Mouse (Mus musculus): ENCODE measurements at regions not wholly inside any gene's neighbourhood (a gene's known extent, or its start where the extent isn't known, plus 50 kb on each side); places are given as distances from the start of the nearest gene placed in this dataset.

GRCm38 (mm10) chr9:113040885-113041284 lies 667.2 kb downstream of the Pdcd6ip start:
- H3K4me3 ChIP-seq (ENCODE audit: low read depth, low read length): no peak overlapping the region
- no peaks in the 10 kb centered on the region for H3K4me1 ChIP-seq (ENCODE audit: control insufficient read depth, insufficient read depth, low read length)
- ATAC-seq (ENCODE audit: insufficient number of reproducible peaks, low FRiP score, low TSS enrichment, low read depth) (no peak), DNase-seq (ENCODE audit: low spot score) (no peak)
- H3K9me3 ChIP-seq (ENCODE audit: control insufficient read depth, low read length): no peaks in the 10 kb centered on the region
- no peak overlapping the region for H3K27ac ChIP-seq (replicated peaks; ENCODE audit: low read depth, low read length)
- H3K9ac ChIP-seq (ENCODE audit: low read length): no peak overlapping the region
- H3K27me3 ChIP-seq (ENCODE audit: control insufficient read depth, insufficient read depth, low read length): no peaks in the 10 kb centered on the region
- WGBS: 87% methylated on average over 6 of the region's 6 CpGs
- H3K36me3 ChIP-seq (ENCODE audit: control insufficient read depth, insufficient read depth, low read length): no peaks in the 10 kb centered on the region
- H3K4me2 ChIP-seq (ENCODE audit: low read depth, severe bottlenecking): no peak overlapping the region

GRCm38 (mm10) chr9:113033996-113034395 lies 674.1 kb downstream of the Pdcd6ip start:
- H3K27ac ChIP-seq (replicated peaks; ENCODE audit: low read depth, low read length): no peak overlapping the region
- H3K27me3 ChIP-seq (ENCODE audit: control insufficient read depth, insufficient read depth, low read length): no peaks in the 10 kb centered on the region
- no peaks in the 10 kb centered on the region for H3K4me1 ChIP-seq (ENCODE audit: control insufficient read depth, insufficient read depth, low read length)
- no peak overlapping the region for H3K4me2 ChIP-seq (ENCODE audit: low read depth, severe bottlenecking)
- no peak overlapping the region for H3K4me3 ChIP-seq (ENCODE audit: low read depth, low read length)
- H3K9me3 ChIP-seq (ENCODE audit: control insufficient read depth, low read length): no peaks in the 10 kb centered on the region
- H3K9ac ChIP-seq (ENCODE audit: low read length): no peak overlapping the region
- DNase-seq (ENCODE audit: low spot score) (no peak), ATAC-seq (ENCODE audit: insufficient number of reproducible peaks, low FRiP score, low TSS enrichment, low read depth) (no peak)
- 87% methylated on average over 5 of the region's 5 CpGs for WGBS
- no peaks in the 10 kb centered on the region for H3K36me3 ChIP-seq (ENCODE audit: control insufficient read depth, insufficient read depth, low read length)

- no peak overlapping the region for H3K27ac ChIP-seq (replicated peaks; ENCODE audit: low read depth, low read length)
- no peaks in the 10 kb centered on the region for H3K36me3 ChIP-seq (ENCODE audit: control insufficient read depth, insufficient read depth, low read length)
- H3K27me3 ChIP-seq (ENCODE audit: control insufficient read depth, insufficient read depth, low read length): no peaks in the 10 kb centered on the region
- no peak overlapping the region for H3K4me2 ChIP-seq (ENCODE audit: low read depth, severe bottlenecking)
- H3K4me3 ChIP-seq (ENCODE audit: low read depth, low read length): no peak overlapping the region
- ATAC-seq (ENCODE audit: insufficient number of reproducible peaks, low FRiP score, low TSS enrichment, low read depth): no peak
- H3K9me3 ChIP-seq (ENCODE audit: control insufficient read depth, low read length): no peaks in the 10 kb centered on the region
- 67% methylated on average over 4 of the region's 4 CpGs for WGBS
- H3K9ac ChIP-seq (ENCODE audit: low read length): no peak overlapping the region
- DNase-seq (ENCODE audit: low spot score): no peak
- H3K4me1 ChIP-seq (ENCODE audit: control insufficient read depth, insufficient read depth, low read length): no peaks in the 10 kb centered on the region
Measured at GRCm38 (mm10) chr9:113029091-113029490, 679.0 kb downstream of the Pdcd6ip start.

- H3K27ac ChIP-seq (replicated peaks; ENCODE audit: low read depth, low read length): no peak overlapping the region
- no peak overlapping the region for H3K9ac ChIP-seq (ENCODE audit: low read length)
- H3K4me3 ChIP-seq (ENCODE audit: low read depth, low read length): no peak overlapping the region
- H3K4me2 ChIP-seq (ENCODE audit: low read depth, severe bottlenecking): no peak overlapping the region
- ATAC-seq (ENCODE audit: insufficient number of reproducible peaks, low FRiP score, low TSS enrichment, low read depth): no peak
- WGBS: 86% methylated on average over 4 of the region's 4 CpGs
- no peaks in the 10 kb centered on the region for H3K27me3 ChIP-seq (ENCODE audit: control insufficient read depth, insufficient read depth, low read length)
- no peaks in the 10 kb centered on the region for H3K4me1 ChIP-seq (ENCODE audit: control insufficient read depth, insufficient read depth, low read length)
- no peaks in the 10 kb centered on the region for H3K9me3 ChIP-seq (ENCODE audit: control insufficient read depth, low read length)
- H3K36me3 ChIP-seq (ENCODE audit: control insufficient read depth, insufficient read depth, low read length): no peaks in the 10 kb centered on the region
- no peak for DNase-seq (ENCODE audit: low spot score)
Measured at GRCm38 (mm10) chr9:113026904-113027193, 681.2 kb downstream of the Pdcd6ip start.

GRCm38 (mm10) chr9:113026096-113026903 lies 681.8 kb downstream of the Pdcd6ip start:
- Histone ChIP-seq H3K27me3 (ENCODE audit: control insufficient read depth, insufficient read depth, low read length) (no peaks in the 10 kb centered on the region), H3K27ac (replicated peaks; ENCODE audit: low read depth, low read length) (no peak overlapping the region), H3K4me1 (ENCODE audit: control insufficient read depth, insufficient read depth, low read length) (no peaks in the 10 kb centered on the region), H3K4me2 (ENCODE audit: low read depth, severe bottlenecking) (no peak overlapping the region), H3K9ac (ENCODE audit: low read length) (no peak overlapping the region), H3K36me3 (ENCODE audit: control insufficient read depth, insufficient read depth, low read length) (no peaks in the 10 kb centered on the region), H3K9me3 (ENCODE audit: control insufficient read depth, low read length) (no peaks in the 10 kb centered on the region), H3K4me3 (ENCODE audit: low read depth, low read length) (no peak overlapping the region)
- DNase-seq (ENCODE audit: low spot score) (no peak), ATAC-seq (ENCODE audit: insufficient number of reproducible peaks, low FRiP score, low TSS enrichment, low read depth) (no peak)
- 73% methylated on average over 4 of the region's 4 CpGs for WGBS

- no peak overlapping the region for H3K4me3 ChIP-seq (ENCODE audit: low read depth, low read length)
- no peaks in the 10 kb centered on the region for H3K4me1 ChIP-seq (ENCODE audit: control insufficient read depth, insufficient read depth, low read length)
- H3K27me3 ChIP-seq (ENCODE audit: control insufficient read depth, insufficient read depth, low read length): no peaks in the 10 kb centered on the region
- H3K4me2 ChIP-seq (ENCODE audit: low read depth, severe bottlenecking): no peak overlapping the region
- no peak for ATAC-seq (ENCODE audit: insufficient number of reproducible peaks, low FRiP score, low TSS enrichment, low read depth)
- H3K36me3 ChIP-seq (ENCODE audit: control insufficient read depth, insufficient read depth, low read length): no peaks in the 10 kb centered on the region
- H3K27ac ChIP-seq (replicated peaks; ENCODE audit: low read depth, low read length): no peak overlapping the region
- no peak overlapping the region for H3K9ac ChIP-seq (ENCODE audit: low read length)
- no peaks in the 10 kb centered on the region for H3K9me3 ChIP-seq (ENCODE audit: control insufficient read depth, low read length)
- 81% methylated on average over 6 of the region's 6 CpGs for WGBS
- DNase-seq (ENCODE audit: low spot score): no peak
Measured at GRCm38 (mm10) chr9:113021866-113022645, 686.0 kb downstream of the Pdcd6ip start.

GRCm38 (mm10) chr9:113019576-113019975 lies 688.5 kb downstream of the Pdcd6ip start:
- Histone ChIP-seq H3K9me3 (ENCODE audit: control insufficient read depth, low read length) (no peaks in the 10 kb centered on the region), H3K36me3 (ENCODE audit: control insufficient read depth, insufficient read depth, low read length) (no peaks in the 10 kb centered on the region), H3K4me2 (ENCODE audit: low read depth, severe bottlenecking) (no peak overlapping the region), H3K4me3 (ENCODE audit: low read depth, low read length) (no peak overlapping the region), H3K4me1 (ENCODE audit: control insufficient read depth, insufficient read depth, low read length) (no peaks in the 10 kb centered on the region), H3K9ac (ENCODE audit: low read length) (no peak overlapping the region), H3K27me3 (ENCODE audit: control insufficient read depth, insufficient read depth, low read length) (no peaks in the 10 kb centered on the region), H3K27ac (replicated peaks; ENCODE audit: low read depth, low read length) (no peak overlapping the region)
- ATAC-seq (ENCODE audit: insufficient number of reproducible peaks, low FRiP score, low TSS enrichment, low read depth) (no peak), DNase-seq (ENCODE audit: low spot score) (no peak)
- 70% methylated on average over 6 of the region's 6 CpGs for WGBS

- Histone ChIP-seq H3K27ac (replicated peaks; ENCODE audit: low read depth, low read length) (no peak overlapping the region), H3K9me3 (ENCODE audit: control insufficient read depth, low read length) (no peaks in the 10 kb centered on the region), H3K4me1 (ENCODE audit: control insufficient read depth, insufficient read depth, low read length) (no peaks in the 10 kb centered on the region), H3K4me3 (ENCODE audit: low read depth, low read length) (no peak overlapping the region), H3K4me2 (ENCODE audit: low read depth, severe bottlenecking) (no peak overlapping the region), H3K36me3 (ENCODE audit: control insufficient read depth, insufficient read depth, low read length) (no peaks in the 10 kb centered on the region), H3K9ac (ENCODE audit: low read length) (no peak overlapping the region), H3K27me3 (ENCODE audit: control insufficient read depth, insufficient read depth, low read length) (no peaks in the 10 kb centered on the region)
- ATAC-seq (ENCODE audit: insufficient number of reproducible peaks, low FRiP score, low TSS enrichment, low read depth) (no peak), DNase-seq (ENCODE audit: low spot score) (no peak)
- 83% methylated on average over 4 of the region's 4 CpGs for WGBS
Measured at GRCm38 (mm10) chr9:113008106-113008505, 700.0 kb downstream of the Pdcd6ip start.
